In the genomic region with DNA sequence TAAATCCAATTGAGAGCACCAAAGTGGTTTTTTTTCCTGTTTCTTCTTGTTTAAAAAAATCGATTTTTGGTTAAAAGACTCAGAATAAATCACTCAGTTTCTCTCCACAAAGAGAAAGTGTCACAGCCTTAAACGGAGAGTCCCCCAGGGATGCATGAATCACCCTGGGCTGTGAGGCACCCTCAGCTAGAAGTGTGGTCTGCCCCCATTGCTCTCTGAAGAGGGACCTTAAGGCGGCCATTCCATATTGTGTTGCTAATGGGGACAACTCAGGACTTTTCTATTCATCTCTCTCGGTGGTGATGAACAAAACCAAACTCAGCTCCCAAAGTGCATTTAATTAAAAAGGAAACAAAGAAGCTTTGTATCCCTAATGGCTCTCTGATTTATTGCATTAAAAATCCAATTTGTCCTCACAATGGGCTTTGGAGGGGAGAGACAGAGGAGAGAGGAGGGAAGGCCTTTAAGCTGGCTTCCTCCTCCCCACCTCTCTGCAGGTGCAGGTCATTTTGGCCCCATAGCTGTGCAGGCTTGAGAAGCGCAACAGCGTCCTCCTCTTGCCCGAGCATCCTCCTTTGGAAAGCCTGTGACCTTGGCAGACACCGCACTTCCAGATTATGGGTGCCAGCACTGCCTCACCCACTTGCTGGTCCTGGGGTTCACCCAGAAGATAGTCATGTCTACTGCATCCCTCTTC, we compare ENCODE assay signal across 18 mouse cellular contexts. TPM values are rescaled to one million over a fixed set of nuclear protein-coding genes. Genes with fewer than 3 reads are reported as not detected.
DNase-seq lines count a peak whose midpoint lies in the region; ATAC-seq and TF ChIP-seq lines count a peak whose summit lies in the region.
"Had no signal": no experiment of that assay in that cellular context is flagged by ENCODE, and none has a peak within 500 bp of the region (broad histone marks: within the 10 kb centered on the region; RNA-seq: fewer than 3 reads in every experiment).

No protein-coding gene starts in this region.

- peak; percentile 7 for DNase-seq in midbrain, embryonic 10.5 days (ENCODE audit: low spot score)
- peak; percentile 9 for DNase-seq in MN1 (ENCODE audit: low spot score)
- peak; percentile 56 for DNase-seq in brain, embryonic 14.5 days (ENCODE audit: low read depth)
- peak; percentile 53 for DNase-seq in retina, embryonic 14.5 days (ENCODE audit: low spot score)
- DNase-seq in lung, postnatal 4 days = no peak
- no peak for DNase-seq in layer of hippocampus, adult 11-12 months (ENCODE audit: low spot score)
- DNase-seq: cerebellum, adult 9-10 months; gastrocnemius, postnatal 25 days; heart, postnatal 4 days; kidney, postnatal 10 days; liver; lung, adult 18-20 months had no signal

- WGBS in midbrain, embryonic 10.5 days = 25% methylated on average over 8 of the region's 8 CpGs
- WGBS in midbrain, embryonic 15.5 days = 19% methylated on average over 8 of the region's 8 CpGs

- no peaks in the 10 kb centered on the region for H3K36me3 ChIP-seq in midbrain, embryonic 10.5 days
- no peaks in the 10 kb centered on the region for H3K36me3 ChIP-seq in midbrain, embryonic 15.5 days (replicated peaks)
- H3K36me3 ChIP-seq: embryonic facial prominence, embryonic 10.5 days; heart, embryonic 13.5 days had no signal

- no peak for ATAC-seq in midbrain, embryonic 15.5 days (replicated peaks)
- ATAC-seq: CD4-positive, CD25-positive, alpha-beta regulatory T cell, adult 4 months; intestine, postnatal 0 days had no signal

- no peak for TF ChIP-seq CTCF in brain, embryonic 14.5 days (IDR thresholded peaks at IDR 0.05; ENCODE audit: borderline replicate concordance, extremely low read depth, insufficient read depth, insufficient read length)

- H3K9me3 ChIP-seq in midbrain, embryonic 10.5 days (replicated peaks) = no peaks in the 10 kb centered on the region
- no peaks in the 10 kb centered on the region for H3K9me3 ChIP-seq in midbrain, embryonic 15.5 days
- H3K9me3 ChIP-seq: embryonic facial prominence, embryonic 10.5 days; heart, embryonic 13.5 days had no signal

- H3K27me3 ChIP-seq in midbrain, embryonic 10.5 days (ENCODE audit: low read depth, poor library complexity, severe bottlenecking) = no peaks in the 10 kb centered on the region; the same call in 1 of the 2 replicates
- no peaks in the 10 kb centered on the region for H3K27me3 ChIP-seq in midbrain, embryonic 15.5 days (replicated peaks)
- H3K27me3 ChIP-seq: heart, embryonic 13.5 days had no signal

- H3K4me1 ChIP-seq in midbrain, embryonic 10.5 days = peaks cover 9% of the 10 kb centered on the region
- H3K4me1 ChIP-seq in midbrain, embryonic 15.5 days = no peaks in the 10 kb centered on the region
- H3K4me1 ChIP-seq: embryonic facial prominence, embryonic 10.5 days; heart, embryonic 13.5 days had no signal

- no peak overlapping the region for H3K9ac ChIP-seq in midbrain, embryonic 15.5 days
- H3K9ac ChIP-seq: heart, embryonic 13.5 days had no signal

- TF ChIP-seq POLR2A in brain, embryonic 14.5 days (IDR thresholded peaks at IDR 0.05; ENCODE audit: borderline replicate concordance, extremely low read depth, insufficient read depth, insufficient read length, poor library complexity, severe bottlenecking) = no peak

- no peak overlapping the region for H3K4me2 ChIP-seq in midbrain, embryonic 15.5 days
- H3K4me2 ChIP-seq: heart, embryonic 13.5 days had no signal

- no peak overlapping the region for H3K27ac ChIP-seq in midbrain, embryonic 10.5 days (replicated peaks)
- no peak overlapping the region for H3K27ac ChIP-seq in midbrain, embryonic 15.5 days
- H3K27ac ChIP-seq: embryonic facial prominence, embryonic 10.5 days; heart, embryonic 13.5 days had no signal

- no peak overlapping the region for H3K4me3 ChIP-seq in midbrain, embryonic 10.5 days
- no peak overlapping the region for H3K4me3 ChIP-seq in midbrain, embryonic 15.5 days
- H3K4me3 ChIP-seq: embryonic facial prominence, embryonic 10.5 days; erythroblast, embryonic 14.5 days; heart, embryonic 13.5 days had no signal

RNA-seq across cellular contexts. Expression of gene Dglucy, which starts 52.9 kb away (rescaled TPM):
- polyA plus RNA-seq in midbrain, embryonic 10.5 days (2016; fragmentation: Nextera tagmentation; extraction: Ambion mirVana) = 0.06 and 0.10 TPM in 2 replicates
- polyA plus RNA-seq in midbrain, embryonic 15.5 days (2015; fragmentation: Nextera tagmentation; extraction: Ambion mirVana) = 2.9 TPM in 2 replicates
- polyA plus RNA-seq in brain, embryonic 14.5 days (2012; rRNA removed) = 2.3 and 3.2 TPM in 2 replicates
- polyA plus RNA-seq: erythroblast, embryonic 14.5 days had no signal

Comparison
In these comparisons a context has a peak if more than half of its experiments do, and no peak if none do; other contexts are left out.
1. DNase-seq: peak in midbrain, embryonic 10.5 days (single experiment), MN1 (single experiment), brain, embryonic 14.5 days (single experiment) and retina, embryonic 14.5 days (single experiment); none in lung, postnatal 4 days (0 of 2) and layer of hippocampus, adult 11-12 months (single experiment).